Mouse (Mus musculus) retina, adult 2 months (tissue): ENCODE data around the gene Hes2.

Experiments
- DNase-seq: peaks from one replicate; pipeline ENCODE4 v3.0.0-alpha.2; 2012; ENCODE audit warnings: low read depth, low spot score

Gene Hes2

DNA sequence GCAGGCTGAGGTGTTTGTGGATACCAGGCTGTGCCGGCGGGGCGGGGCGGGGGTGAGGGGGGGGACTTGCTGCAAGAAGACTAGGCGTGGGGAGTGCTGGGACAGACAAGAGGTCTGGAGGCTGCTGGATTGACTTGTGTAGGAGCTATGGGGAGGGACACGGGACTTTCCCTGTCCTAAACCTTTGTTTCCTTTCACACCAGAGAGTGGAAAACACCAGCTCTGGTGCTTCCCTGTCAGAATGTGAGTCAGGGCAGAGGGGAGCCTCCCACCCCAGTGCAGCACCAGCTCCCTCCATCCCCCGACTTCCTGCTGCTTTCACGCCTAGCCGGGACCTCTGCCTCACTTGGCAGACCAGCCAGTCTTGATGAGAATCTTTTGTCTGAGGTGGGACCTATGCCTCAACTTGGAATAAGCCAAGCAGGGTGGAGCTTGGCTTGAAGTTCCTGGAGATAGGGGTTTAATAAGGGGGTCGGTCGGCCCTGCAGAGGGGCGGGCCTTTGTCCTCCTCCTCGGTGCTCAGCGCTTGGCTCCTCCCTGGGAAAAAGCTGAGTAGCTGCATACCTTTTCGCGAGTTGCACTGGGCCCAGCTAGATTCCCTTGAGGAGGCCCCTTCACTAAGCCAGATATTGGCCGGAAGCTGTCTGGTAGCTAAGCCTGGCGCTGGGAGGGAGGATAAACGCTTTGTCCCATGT, 27.0 kb downstream of the Hes2 start:
- DNase-seq, result peak; percentile 39

DNA sequence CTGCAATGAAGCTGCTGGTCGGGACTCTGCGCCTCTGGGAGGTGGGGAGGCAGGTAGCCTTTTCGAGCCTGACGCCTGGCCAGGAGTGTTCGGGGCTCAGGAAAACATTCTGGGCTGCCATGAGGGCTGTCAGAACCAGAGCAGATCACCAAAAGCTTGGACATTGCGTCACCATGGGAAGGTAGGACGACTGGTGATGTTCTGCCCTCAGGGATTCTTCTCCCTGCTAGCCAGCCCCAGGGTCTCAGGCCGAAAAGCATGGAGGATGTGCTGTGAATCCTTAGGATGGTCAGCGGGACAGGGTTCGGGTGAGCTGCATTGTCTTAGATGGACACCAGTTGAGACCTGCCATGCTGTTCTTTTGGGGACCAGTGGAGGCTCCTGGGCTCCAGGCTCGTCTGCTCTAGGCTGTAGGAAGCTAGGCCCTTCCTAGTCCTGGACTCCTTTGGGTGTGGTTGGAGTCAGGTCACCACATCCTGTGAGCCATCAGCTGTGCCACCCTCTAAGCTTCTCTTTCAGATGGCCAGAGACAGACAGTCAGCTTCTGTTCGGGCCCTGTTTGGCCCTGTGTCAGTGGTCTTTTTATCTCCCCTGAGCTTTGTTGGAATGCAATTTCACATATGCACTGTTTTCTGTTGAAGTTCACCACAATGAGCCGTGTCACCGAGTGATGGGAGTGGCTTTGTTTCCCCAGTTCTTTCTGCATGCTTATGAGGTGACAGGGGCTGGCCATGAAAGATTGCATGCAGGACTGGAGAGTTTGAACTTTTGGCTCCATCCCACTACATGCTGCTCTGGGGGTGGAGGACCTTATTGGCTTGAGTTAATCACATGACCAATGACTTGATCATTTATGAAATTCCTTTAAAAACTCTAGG, 27.8 kb downstream of the Hes2 start:
- no peak for DNase-seq

DNA sequence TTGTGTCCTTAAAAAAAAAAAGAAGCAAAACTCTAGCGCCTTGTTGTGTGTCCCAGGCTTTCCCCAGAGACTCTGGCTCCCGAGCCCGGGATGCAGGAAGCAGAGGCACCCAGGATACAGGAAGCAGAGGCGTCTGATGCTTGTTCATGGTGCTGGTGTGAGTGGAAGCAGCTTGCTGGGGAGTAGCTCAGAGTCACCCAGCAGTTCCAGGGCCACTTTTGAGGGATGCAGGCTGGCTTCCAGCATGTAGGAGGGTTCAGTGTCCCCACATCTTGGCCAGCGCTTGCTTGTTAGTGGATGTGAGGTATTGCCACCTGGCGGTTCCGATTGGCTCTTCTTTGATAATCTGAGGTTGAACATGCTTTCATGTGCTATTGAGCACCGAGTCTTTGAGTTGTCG, 28.5 kb downstream of the Hes2 start:
- DNase-seq, result no peak

DNA sequence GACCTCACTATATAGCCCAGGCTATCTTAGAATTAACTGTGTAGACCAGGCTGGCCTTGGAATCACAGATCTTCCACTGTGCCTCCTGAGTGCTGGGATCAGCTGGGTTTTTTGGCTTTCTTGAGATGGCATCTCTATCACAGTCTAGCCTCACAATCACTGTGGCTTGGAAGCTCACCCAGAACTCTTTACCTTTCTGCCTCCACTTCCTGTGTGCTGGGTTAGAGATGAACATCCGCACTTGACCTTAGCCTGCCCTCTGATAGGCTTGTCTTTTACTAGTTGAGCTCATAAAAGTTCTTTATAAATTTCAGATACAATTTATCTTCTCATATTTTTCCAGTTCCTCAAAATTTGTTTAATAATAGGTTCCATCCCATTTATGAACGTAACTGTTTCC, 30.0 kb downstream of the Hes2 start:
- DNase-seq, result no peak

DNA sequence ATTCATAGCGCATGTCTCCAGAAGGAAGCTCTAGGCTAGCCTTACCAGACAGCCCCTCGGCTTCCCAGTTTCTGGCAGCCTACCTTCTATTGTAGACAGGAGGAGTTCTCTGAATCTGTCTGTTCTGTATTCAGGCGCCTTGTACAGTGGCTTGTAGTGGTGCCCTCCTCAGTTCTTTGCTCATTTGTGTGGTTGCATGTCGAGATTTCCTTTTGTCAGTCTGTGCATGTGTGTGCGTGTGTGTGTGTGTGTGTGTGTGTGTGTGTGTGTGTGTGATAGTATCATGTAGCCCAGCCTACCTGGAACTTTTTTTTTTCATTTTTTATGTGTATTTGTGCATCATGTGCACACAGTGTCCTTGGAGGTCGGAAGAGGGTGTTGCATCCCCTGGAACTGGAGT, 30.4 kb downstream of the Hes2 start:
- DNase-seq, result no peak

DNA sequence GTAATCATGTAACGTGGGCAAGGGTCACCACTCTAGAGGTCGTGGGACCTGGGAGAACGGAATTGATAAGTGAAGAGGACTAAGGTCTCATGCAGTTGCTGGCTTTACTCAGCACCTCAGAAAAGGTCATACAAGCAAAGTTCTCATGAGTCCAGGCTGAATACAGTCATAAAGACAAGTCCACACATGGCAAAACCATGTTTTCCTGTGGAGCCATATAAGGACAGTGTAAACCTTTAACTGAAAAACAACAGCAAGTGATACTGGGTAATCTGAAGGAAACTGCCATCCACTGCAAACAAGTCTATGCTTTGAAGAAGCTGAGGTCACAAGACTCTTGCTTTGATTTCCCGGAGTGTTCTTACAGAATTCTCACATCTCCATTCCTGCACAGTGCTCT, 31.0 kb downstream of the Hes2 start:
- DNase-seq, result no peak

DNA sequence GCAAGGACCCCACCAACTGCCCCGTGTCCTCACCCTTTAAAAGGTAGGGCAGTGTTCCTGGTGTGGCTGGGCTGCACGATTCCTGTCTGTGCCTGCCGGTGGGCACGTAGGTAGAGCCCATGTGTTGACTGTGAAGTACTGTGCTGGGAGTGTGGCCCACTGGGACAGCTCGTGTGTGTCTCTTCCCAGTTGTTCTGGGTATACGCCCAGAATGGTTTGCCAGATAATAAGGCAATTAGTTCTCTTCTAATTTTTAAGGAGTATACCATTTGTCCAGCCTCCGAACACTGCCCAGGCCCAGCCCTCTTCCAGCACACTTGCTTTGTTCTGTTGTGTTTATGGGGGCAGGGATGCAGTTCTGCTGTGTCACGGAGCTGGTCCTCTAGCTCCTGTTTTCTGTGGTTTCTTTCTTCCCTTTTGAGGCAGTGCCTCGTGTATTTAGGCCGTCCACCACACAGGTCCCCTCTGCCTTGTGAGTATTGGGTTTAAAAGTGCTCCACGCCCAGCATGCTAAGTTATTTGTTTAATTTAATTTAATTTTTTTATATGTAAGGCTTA, 31.5 kb downstream of the Hes2 start:
- no peak for DNase-seq

DNA sequence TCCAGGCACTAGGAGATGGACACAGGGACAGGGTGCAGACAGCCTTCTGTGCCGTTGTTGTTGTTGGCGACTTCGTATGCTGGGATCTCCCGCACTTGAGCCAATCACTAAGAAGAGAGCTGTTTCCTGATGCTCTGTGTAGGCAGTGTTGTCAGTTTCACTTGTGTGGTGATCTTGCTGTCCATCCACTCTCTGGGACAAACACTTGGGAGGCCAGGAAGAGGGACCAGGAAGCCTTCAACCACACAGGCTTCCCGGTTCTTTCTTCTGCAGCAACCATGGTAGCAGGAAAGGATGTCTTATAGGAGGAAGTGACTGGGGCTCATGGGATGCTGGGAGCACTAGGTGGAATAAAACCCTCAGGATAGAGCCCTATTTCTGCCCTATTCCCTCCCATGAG, 32.0 kb downstream of the Hes2 start:
- DNase-seq, result no peak

DNA sequence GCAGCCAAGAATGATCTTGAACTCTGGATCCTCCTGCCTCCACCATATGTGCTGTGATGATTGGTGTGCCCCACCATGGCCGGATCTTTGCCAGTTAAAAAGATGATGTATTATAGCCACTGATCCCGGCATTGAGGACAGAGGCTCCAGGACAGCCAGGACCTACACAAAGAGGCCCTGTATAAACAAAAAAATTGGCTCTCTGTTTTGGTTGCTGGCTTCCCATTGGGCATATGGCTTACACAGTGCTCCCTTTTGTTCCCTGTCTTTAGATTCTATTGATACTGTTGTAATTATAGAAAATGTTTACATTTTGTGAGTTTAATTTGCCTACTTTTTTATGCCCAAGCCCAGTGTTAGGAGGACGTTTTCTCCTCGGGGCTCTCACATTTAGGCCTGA, 33.9 kb downstream of the Hes2 start:
- DNase-seq, result no peak

DNA sequence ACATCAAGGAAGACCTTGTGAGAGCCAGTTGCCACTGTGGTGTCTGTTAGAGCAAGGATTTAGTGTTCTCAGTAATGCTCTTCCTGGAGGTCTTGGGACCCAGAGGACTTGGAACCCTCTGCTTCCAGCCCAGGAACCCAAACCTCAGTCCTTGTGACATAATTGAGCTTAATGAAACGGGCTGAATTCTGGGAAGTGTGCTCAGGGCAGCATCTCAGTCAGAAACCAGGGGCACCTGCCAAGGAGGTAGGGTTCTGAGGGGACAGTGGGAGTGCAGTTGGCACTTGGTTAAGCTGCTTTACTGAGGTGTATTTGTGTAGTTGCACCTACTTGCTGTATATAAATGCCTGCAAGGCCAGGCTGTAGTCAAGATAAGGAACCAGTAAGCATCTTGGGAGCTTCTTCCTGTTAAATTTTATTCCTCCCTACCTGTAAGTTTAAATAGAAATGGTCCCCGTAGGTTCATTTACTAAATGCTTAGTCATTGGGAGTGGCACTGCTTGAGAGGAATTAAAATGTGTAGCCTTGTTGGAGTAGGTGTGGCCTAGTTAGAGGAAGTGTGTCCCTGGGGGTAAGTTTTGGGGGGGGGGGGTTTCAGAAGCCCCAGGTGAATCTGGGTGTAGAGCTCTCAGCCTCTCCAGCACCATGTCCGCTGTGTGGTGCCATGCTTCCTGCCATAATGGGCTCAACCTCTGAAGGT, 36.0 kb downstream of the Hes2 start:
- DNase-seq, result no peak

DNA sequence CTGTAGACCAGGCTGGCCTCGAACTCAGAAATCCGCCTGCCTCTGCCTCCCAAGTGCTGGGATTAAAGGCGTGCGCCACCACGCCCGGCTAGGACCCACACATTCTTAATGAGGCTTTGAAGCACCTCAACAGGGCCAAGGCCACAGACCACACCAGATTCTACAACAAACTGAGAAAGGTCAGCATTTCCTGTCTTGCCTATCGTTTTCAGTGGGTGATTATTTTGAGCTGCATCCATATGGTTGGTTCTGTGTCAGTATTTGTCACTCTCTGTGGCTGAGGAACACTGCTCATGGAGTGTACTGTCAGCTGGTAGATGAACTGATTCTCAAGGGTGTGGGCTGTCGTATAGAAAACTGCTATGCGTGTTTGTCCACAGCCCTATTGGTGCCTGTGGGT, 37.6 kb downstream of the Hes2 start:
- DNase-seq, result no peak

DNA sequence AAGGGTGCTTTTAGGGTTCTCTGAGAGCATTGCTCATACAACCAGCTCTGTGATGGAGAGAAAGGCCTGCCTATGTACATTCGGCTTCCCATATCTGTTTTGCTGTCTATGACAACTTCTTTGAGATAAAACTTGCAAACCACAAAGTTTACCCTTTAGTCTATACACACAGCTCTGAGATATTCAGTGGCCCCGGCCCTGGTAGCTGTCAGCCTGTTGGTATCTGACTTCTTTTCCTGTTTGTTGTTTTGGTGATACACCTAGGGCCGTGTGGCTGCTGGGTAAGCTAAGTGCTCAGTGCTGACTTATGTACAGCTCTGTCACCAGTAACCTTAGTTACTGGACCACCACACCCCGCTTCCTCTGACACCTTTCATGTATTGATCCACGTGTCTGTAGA, 38.9 kb downstream of the Hes2 start:
- no peak for DNase-seq

DNA sequence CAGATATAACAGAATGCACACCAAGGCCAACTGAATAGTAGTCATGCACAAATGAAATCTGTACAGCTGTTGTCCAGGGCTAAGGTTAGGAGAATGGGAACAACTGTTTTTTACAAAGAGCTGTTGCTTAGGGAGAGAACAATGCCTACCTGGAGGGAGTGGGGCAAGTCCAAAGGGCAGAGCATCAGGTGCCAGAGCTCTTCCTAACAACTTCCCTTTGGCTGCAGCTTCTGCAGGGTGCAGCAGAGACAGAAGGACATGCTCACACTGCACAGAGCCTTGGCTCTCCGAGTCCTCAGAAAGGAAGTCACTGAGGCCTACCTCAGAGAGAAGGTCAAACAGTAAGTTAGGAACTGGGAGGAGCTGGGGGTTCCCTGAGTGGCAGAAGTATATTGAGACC, 41.0 kb downstream of the Hes2 start:
- DNase-seq, result no peak

DNA sequence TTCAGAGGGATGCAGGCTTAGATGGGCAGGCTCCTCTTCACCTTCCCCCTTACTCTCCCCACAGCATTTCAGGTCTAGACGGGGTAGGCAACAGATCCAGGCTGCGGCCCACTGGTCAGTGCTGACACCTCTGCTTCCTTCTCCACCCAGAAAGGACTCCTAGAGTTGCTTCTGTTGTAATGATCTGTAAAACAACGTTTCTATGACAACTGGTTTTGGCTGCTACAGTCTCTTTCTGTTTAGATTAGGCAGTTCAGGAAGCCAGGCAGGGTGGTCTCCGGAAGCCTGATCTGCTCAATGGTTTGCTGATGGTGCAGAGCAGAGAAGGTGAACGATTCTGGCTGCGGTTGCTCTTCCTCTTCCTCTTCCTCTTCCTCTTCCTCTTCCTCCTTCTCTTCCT, 42.8 kb downstream of the Hes2 start:
- DNase-seq, result no peak

DNA sequence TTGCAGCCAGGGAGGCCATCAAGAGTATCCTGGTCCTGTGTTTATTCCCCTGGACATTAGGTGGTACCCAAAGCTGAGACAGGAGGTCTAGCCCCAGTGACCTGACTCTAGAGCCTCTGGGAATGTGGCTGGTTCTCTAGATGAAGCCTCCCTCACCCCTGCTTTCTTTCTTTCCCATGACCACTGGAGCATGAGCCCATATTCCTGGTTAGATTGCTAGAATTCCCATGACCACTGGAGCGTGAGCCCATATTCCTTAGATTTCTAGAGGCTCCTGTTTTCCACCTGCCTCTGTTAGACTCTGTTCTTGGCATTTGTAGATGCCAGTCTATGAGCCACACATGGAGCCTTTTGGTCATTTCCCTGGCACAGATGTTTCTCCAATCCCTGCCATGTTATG, 43.8 kb downstream of the Hes2 start:
- DNase-seq, result no peak

DNA sequence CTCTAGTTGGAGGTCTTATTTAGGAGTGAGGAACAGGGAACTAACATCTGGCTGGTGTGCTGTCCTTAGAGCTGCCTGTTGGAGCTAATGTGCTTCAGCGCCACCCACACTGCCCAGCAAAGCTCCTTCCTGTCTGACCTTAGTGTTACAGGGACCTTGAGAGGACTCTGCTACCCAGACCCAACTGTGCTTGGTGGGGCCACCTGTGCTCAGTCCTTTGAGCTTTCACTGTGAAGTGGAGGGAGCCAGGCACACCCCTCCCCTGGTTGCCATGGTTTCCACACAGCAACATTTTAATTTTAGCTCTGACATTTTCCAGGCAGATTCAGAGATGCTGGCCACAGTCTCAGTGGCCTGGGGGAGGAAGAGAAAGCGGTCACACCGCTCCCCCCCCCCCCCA, 44.2 kb downstream of the Hes2 start:
- DNase-seq, result no peak

DNA sequence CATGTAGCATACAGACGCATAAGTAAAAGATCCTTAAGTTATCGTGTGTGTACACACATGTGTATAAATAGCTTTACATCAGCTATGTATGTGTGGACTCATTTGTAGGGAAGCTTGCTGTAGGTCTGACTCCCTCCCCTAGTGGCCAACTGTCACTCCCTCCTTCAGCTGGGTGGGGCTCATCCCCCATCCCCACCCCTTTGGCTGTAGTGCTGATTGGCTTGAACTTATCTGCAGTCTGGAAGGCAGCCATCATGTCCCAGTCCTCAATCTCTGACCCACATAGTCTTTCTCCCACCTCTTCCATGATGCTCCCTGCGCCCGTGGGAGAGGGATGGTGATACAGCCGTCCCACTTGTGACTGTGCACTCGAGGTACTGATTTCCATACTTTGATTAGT, 46.0 kb downstream of the Hes2 start:
- DNase-seq, result no peak

DNA sequence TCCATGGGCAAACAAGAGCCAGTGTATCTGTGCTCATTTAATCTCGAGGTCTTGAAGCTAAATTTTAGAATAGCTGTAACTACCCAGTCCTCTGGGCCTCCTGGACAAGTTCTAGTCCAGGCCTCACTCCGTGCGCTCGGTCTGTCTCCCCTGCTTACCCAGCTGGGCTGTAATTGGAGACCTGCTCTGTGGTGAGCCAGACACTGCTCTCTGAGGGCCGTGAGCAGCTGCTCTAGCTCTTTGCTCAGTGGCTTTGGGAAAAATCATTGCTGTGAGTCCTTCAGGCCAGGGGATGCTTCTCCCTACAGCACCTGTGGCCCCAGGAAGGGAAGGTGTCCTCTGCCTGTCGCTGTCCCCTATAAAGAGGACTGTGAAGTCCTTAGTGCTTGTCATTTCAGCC, 47.5 kb downstream of the Hes2 start:
- no peak for DNase-seq

DNA sequence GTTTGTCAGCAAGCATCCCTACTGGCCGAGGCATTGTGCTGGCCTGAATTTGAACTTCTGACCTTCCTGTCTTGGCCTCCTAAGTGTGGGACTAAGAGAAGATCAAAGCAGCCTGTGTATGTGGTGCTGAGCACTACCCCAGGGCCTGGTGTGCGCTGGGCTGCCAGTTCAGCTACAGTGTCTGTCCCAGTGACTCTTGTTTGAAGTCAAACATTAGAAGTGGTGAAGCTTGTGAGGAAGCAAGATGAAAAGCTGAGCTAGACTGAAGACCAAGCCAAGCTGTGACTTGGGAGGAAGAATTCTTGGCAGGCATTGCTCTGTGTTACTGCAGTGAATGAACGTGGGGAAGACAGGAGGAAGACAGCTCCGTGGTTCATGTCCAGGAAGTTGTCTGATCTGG, 51.0 kb downstream of the Hes2 start:
- DNase-seq, result no peak
